Mouse (Mus musculus): ENCODE results near the gene Anp32a.

DNA sequence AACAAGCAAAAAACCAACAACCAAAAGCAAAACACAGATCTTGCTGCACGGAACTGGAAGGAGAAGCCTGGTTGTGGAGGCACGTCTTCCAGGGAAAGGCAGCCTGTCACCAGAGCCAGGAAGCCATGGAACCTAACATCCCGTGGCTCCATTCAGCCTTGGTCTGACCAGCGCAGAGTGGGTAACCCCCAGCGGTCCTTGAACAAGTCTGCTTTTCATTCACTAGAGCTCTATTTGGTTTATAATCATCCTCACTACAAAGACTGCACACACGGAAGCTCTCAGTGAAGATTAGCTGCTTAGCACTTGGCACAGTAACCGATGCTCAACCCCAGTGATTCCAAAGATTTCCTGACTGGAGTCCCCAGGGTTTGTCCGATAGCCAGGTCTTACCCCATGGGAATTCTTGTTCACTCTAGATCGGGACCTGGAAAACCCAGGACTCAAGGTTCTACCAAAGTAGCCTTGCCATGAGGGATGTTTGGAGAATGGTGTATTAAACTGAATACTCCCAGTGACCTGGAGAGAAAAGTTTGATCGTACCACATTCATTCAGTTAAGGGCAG is 41.5 kb downstream of the Anp32a start:
- TF ChIP-seq CTCF (IDR thresholded peaks at IDR 0.05 in 2 of 3, conservative IDR thresholded peaks at IDR 0.05 in 1 of 3; ENCODE audit: control insufficient read depth in 1 of 3, insufficient read depth in 1 of 3, low read depth in 2 of 3, low read length in 3 of 3, poor library complexity in 1 of 3, severe bottlenecking in 1 of 3) (no peak), GATA1 (IDR thresholded peaks at IDR 0.05; ENCODE audit: low read depth, low read length) (no peak), KAT2A (conservative IDR thresholded peaks at IDR 0.05; ENCODE audit: low read depth, low read length) (no peak), POLR2A (IDR thresholded peaks at IDR 0.05; ENCODE audit: control insufficient read depth in 1 of 2, insufficient read depth in 1 of 2, low read depth in 1 of 2, low read length in 2 of 2, poor library complexity in 1 of 2) (no peak), BHLHE40 (IDR thresholded peaks at IDR 0.05; ENCODE audit: borderline replicate concordance, low read depth, low read length) (no peak), RCOR1 (IDR thresholded peaks at IDR 0.05; ENCODE audit: low read depth, low read length) (no peak), TBP (IDR thresholded peaks at IDR 0.05; ENCODE audit: low read depth, low read length) (no peak), EP300 (IDR thresholded peaks at IDR 0.05; ENCODE audit: low read depth in 1 of 2, low read length in 2 of 2) (no peak), USF1 (IDR thresholded peaks at IDR 0.05; ENCODE audit: low read depth, low read length) (no peak), MXI1 (IDR thresholded peaks at IDR 0.05; ENCODE audit: low read depth, low read length) (no peak), ZNF384 (IDR thresholded peaks at IDR 0.05; ENCODE audit: low read depth, low read length) (no peak), MYC (IDR thresholded peaks at IDR 0.05; ENCODE audit: low read depth, low read length) (no peak), JUND (IDR thresholded peaks at IDR 0.05; ENCODE audit: low read depth, low read length) (no peak), ZC3H11A (IDR thresholded peaks at IDR 0.05; ENCODE audit: low read depth, low read length) (no peak)

Measured in MEL (cell line).